Mouse (Mus musculus) intestine, postnatal 0 days (tissue): ENCODE measurements around the gene Qpctl. TPM values are rescaled to one million over a fixed set of nuclear protein-coding genes. Genes with fewer than 3 reads are reported as not detected.

ENCODE experiments used
- ATAC-seq: fragments of 200-750 bp; cut with Nextera tagmentation; 2 replicates; pipeline ENCODE4 v1.8.0; 2017; ENCODE audit warnings: mild to moderate bottlenecking, moderate TSS enrichment, moderate library complexity
- H3K27ac ChIP-seq: fragments of 300-500 bp; sonication (generic); 2 replicates; pipeline ENCODE4 v1.5.1; 2014; ENCODE audit warnings: mild to moderate bottlenecking, low read depth, low read length, moderate library complexity
- H3K27me3 ChIP-seq: fragments of 300-500 bp; sonication (generic); replicated peaks from 2 replicates; pipeline ENCODE4 v1.6.1; 2014; ENCODE audit warnings: low read length, mixed read lengths; ENCODE audit not compliant: control insufficient read depth, insufficient read depth
- H3K36me3 ChIP-seq: fragments of 300-500 bp; sonication (generic); 2 replicates; pipeline ENCODE4 v1.6.1; 2014; ENCODE audit warnings: mild to moderate bottlenecking, moderate library complexity; ENCODE audit not compliant: control insufficient read depth, insufficient read depth
- H3K4me1 ChIP-seq: fragments of 300-500 bp; sonication (generic); replicated peaks from 2 replicates; pipeline ENCODE4 v1.6.1; 2014; ENCODE audit warnings: antibody characterized with exemption, low read length, mixed read lengths; ENCODE audit not compliant: control insufficient read depth, insufficient read depth
- H3K4me2 ChIP-seq: fragments of 300-500 bp; sonication (generic); replicated peaks from 2 replicates; pipeline ENCODE4 v1.6.1; 2014; ENCODE audit warnings: low read depth, mild to moderate bottlenecking, moderate library complexity
- H3K4me3 ChIP-seq: fragments of 300-500 bp; sonication (generic); 2 replicates; pipeline ENCODE4 v1.5.1; 2014; ENCODE audit warnings: low read depth, low read length
- H3K9ac ChIP-seq: fragments of 300-500 bp; sonication (generic); 2 replicates; pipeline ENCODE4 v1.6.1; 2014; ENCODE audit warnings: mild to moderate bottlenecking, low read depth, low read length
- H3K9me3 ChIP-seq: fragments of 300-500 bp; sonication (generic); 2 replicates; pipeline ENCODE4 v1.6.1; 2016; ENCODE audit warnings: mixed run types; ENCODE audit not compliant: control insufficient read depth
- CTCF ChIP-seq: sonication (generic); IDR thresholded peaks from 2 replicates; pipeline ENCODE4 v1.5.1; 2016; ENCODE audit warnings: low read depth, mild to moderate bottlenecking, control low read depth, antibody characterized with exemption, moderate library complexity
- WGBS: fragments of 180-500 bp; shearing (Covaris S2); extraction: QIAGEN DNeasy Blood & Tissue Kit; methylation state at CpG from one replicate; pipeline ENCODE4 v1.1.7; 2014; 5-methylcytosine and 5-hydroxymethylcytosine counted together
- polyA plus RNA-seq: library from polyadenylated mRNA; unstranded; fragments of >200 nt; fragmentation: Nextera tagmentation; extraction: Ambion mirVana; gene quantifications from 2 replicates; pipeline ENCODE4 v1.2.1, GENCODE M21; 2015

The Qpctl gene
- polyA plus RNA-seq, 1 experiment from 2014 or later, result 7.3 TPM

DNA sequence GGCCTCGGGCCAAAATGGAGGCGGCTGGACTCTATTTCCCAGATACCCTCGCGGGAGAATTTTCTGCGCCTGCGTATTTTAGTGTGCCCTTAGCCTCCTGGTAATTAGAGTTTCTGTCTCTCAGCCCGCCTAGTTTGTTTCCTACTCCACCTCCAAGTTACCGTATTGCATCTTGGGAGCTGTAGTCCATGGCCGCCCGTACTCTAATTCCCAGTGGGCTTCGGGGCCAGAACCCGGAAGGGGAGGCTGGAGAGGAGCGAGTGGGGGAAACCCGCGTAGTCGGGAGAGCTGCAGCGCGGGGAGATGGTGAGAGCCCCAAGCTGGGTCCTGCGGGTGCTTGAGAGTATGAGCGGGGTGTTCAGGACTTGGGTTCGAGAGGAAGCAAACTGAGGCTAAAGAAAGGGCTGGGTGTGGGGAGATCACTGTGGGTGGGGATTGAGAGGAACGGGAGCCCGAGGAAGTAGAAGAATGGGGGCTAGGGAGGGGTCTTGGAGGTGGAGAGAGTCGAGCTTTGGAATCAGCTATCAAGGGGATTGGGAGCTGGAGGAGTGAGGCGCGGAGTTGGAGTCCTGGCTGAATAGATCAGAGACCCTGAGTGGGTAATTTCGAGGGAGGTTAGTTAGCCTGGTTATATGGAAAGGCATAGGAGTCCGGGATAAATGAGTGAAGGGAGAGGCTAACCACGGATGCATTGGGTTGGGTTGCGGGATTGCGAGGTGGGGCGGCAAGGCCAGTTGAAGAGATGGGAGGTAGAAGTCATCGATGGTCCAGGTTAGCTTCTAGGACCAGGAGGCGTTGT lies 29.3 kb downstream of the Qpctl start, which contains the start of gene Fbxo46:
Gene Fbxo46 (plus strand): TSS at position 229 of the 799 bp plus-strand sequence.
- peak within 1 kb of the TSS; percentile 79 for H3K4me2 ChIP-seq
- 0 out of 2 replicates have a peak, but pooled peaks cover 3% of the 10 kb centered on the region for H3K4me1 ChIP-seq
- no peaks in the 10 kb centered on the region for H3K9me3 ChIP-seq
- H3K27me3 ChIP-seq, result peaks cover 4% of the 10 kb centered on the region; the same call in 1 of the 2 replicates
- no peaks in the 10 kb centered on the region for H3K36me3 ChIP-seq
- 2% methylated on average over 34 of the region's 34 CpGs for WGBS
- H3K9ac ChIP-seq, result peak within 1 kb of the TSS; percentile 48
- no peak within 1 kb of the TSS for H3K27ac ChIP-seq
- TF ChIP-seq CTCF, result no peak
- H3K4me3 ChIP-seq, result peak within 1 kb of the TSS; percentile 62
- peak; percentile 91 for ATAC-seq

DNA sequence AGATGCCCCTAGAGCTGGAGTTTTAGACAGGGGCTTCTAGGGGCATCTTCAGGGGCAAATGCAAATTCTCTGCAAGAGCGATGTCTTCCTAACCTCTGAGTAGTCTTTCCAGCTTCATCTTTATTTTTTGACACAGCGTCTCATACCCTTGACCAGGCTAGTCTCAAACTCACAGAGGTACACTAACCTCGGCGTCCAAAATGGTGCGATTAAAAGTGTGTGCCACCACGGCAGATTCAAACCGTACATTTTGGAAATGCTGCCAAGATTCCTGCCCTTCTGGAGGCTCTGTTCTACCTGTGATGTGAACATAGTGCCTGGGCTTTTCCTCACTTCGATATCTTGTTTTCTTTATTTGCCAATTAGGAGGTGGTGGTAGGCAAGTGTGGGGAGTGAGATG lies 30.0 kb downstream of the Qpctl start:
- Histone ChIP-seq H3K9ac (no peak overlapping the region), H3K4me2 (no peak overlapping the region), H3K27me3 (peaks cover 4% of the 10 kb centered on the region; the same call in 1 of the 2 replicates), H3K4me3 (peak overlapping the region; percentile 62; the same call in 1 of the 2 replicates), H3K4me1 (no peaks in the 10 kb centered on the region), H3K36me3 (no peaks in the 10 kb centered on the region), H3K27ac (no peak overlapping the region), H3K9me3 (no peaks in the 10 kb centered on the region)
- ATAC-seq, result 0 out of 2 replicates have a peak, but pooled peaks have one; percentile 1
- no peak for TF ChIP-seq CTCF
- WGBS, result 93% methylated on average over 8 of the region's 8 CpGs

DNA sequence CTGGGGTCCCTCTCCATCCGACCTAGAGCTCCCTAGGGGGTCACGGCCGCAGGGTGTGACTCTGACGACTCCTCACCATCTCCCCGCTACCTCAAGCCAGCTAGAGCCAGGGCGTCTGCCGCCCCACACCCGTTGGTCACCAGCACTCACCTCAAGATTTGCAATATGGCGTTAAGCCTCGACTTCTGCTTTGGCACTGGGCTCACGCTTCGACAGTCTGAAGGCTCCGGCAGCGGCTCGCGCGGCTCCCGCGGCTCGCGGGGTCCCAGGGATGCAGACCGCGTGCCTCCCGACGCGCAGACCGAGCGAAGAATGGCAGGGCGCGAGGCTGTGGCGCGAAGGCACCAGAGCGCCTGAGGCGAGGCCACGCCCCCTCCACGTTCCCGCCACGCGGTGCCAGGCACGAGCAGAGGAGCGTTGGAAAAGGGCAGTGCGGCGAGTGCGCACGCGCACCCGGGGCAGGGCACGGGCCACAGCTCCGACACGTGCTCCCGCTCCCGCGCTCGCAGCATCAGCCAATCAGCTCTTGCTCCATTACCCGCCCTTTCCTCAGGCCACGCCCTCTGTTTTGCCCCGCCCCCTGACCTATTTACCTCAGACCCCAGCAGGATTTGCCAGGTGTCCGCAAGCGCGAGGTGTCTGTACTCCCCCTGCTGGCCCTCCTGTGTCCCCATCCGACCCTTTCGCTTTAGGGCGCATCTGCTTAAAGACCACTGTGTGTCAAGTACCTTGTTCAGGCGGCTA lies 30.9 kb downstream of the Qpctl start, which contains the start of gene Gm4969:
Gene Gm4969 (minus strand): TSS at position 341 of the 744 bp plus-strand sequence.
- Histone ChIP-seq H3K4me2 (peak within 1 kb of the TSS; percentile 40), H3K27me3 (peaks cover 4% of the 10 kb centered on the region; the same call in 1 of the 2 replicates), H3K9ac (no peak within 1 kb of the TSS), H3K4me3 (0 out of 2 replicates have a peak within 1 kb of the TSS, but pooled peaks have one; percentile 3), H3K36me3 (no peaks in the 10 kb centered on the region), H3K4me1 (no peaks in the 10 kb centered on the region), H3K27ac (no peak within 1 kb of the TSS), H3K9me3 (no peaks in the 10 kb centered on the region)
- peak; percentile 53 for TF ChIP-seq CTCF
- 27% methylated on average over 64 of the region's 64 CpGs for WGBS
- peak; percentile 43 for ATAC-seq

DNA sequence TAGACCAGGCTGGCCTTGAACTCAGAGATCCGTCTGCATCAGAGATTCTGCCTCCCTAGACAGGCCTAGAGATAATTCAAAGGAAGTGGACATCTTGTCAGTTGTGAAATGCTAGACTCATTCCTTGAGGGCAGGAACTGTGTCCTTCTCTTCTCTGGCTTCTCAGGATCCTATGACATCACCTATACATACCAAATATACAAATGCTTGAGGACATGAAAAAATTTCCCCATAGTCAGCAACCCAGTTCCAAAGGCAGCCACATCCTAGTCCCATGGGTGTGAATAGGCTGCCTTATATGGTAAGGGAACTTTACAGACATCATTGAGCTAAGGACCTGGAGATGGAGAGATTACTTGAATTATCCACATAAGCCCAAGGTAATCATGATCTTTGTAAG lies 39.5 kb downstream of the Qpctl start:
- ATAC-seq, result no peak
- 85% methylated on average over 1 of the region's 1 CpGs for WGBS
- no peaks in the 10 kb centered on the region for H3K4me1 ChIP-seq

DNA sequence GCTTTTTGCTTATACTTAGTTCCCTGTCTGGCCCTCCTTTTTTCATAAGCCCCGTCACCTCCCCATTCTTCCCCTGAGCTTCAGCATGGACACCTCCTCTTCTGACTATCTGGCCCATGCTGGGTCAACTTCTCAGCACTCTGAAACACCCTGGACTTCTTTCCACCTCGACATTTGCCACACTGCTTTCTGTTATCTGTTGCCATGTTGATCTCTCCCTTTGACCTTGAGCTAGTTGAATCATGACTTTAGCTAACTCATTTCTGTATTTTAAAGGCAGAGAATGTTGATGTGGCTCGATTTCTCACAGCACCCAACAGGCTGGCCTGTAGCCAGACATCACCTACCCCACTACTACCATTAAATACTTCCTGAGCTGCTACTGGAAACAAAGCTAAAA lies 41.7 kb downstream of the Qpctl start:
- WGBS, result 46% methylated on average over 3 of the region's 3 CpGs
- no peak overlapping the region for H3K9ac ChIP-seq

More for the DNA sequence above, 39.5 kb downstream of the Qpctl start:
- no peak overlapping the region for H3K4me3 ChIP-seq
- H3K9ac ChIP-seq, result no peak overlapping the region
- H3K36me3 ChIP-seq, result no peaks in the 10 kb centered on the region
- no peak overlapping the region for H3K4me2 ChIP-seq
- no peaks in the 10 kb centered on the region for H3K27me3 ChIP-seq
- TF ChIP-seq CTCF, result no peak
- H3K9me3 ChIP-seq, result no peaks in the 10 kb centered on the region
- no peak overlapping the region for H3K27ac ChIP-seq

DNA sequence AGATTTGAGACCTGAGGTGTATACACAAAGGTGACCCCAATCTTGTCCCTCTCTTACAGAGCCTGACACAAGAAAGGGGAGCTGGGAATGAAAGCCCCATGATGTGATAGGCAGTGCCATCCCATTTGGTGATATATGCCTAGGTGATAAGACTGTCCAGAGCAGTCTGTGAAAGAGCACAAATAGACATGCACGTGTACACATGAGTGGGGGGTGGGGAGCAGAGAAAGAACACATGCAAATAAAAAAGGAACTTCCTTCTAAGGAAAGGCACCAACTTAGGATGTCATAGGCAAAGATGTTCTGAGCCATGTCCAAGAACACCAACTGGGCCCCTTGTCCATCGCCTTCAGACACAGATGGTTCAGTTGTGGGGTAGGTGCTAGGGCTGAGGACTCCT lies 44.6 kb downstream of the Qpctl start:
- no peaks in the 10 kb centered on the region for H3K9me3 ChIP-seq
- H3K36me3 ChIP-seq, result no peaks in the 10 kb centered on the region
- WGBS, result 66% methylated on average over 2 of the region's 2 CpGs
- H3K4me1 ChIP-seq, result no peaks in the 10 kb centered on the region
- TF ChIP-seq CTCF, result no peak
- H3K4me2 ChIP-seq, result no peak overlapping the region
- no peak for ATAC-seq
- no peak overlapping the region for H3K4me3 ChIP-seq
- no peaks in the 10 kb centered on the region for H3K27me3 ChIP-seq
- no peak overlapping the region for H3K9ac ChIP-seq
- H3K27ac ChIP-seq, result no peak overlapping the region

More for the DNA sequence above, 41.7 kb downstream of the Qpctl start:
- Histone ChIP-seq H3K36me3 (no peaks in the 10 kb centered on the region), H3K9me3 (no peaks in the 10 kb centered on the region), H3K4me1 (no peaks in the 10 kb centered on the region), H3K27ac (no peak overlapping the region), H3K4me2 (no peak overlapping the region), H3K4me3 (no peak overlapping the region), H3K27me3 (no peaks in the 10 kb centered on the region)
- no peak for TF ChIP-seq CTCF
- no peak for ATAC-seq
